Mouse (Mus musculus): Measurements from ENCODE around the gene Tcf19.
A peak's percentile ranks its signal among the peaks of the same experiment; 100 is the strongest.
"Not testable (repeated sequence)": the region's sequence is repeated elsewhere in the genome, so short reads cannot be mapped to it uniquely, and the experiment has no call there.

Tcf19 gene

GRCm38 (mm10) chr17:35532901-35533300, 16.3 kb upstream of the Tcf19 start, which contains the start of gene Psors1c2:
Psors1c2 (plus strand) TSS chr17:35533201.
- DNase-seq (ENCODE audit: low read depth, low spot score) = no peak

DNA sequence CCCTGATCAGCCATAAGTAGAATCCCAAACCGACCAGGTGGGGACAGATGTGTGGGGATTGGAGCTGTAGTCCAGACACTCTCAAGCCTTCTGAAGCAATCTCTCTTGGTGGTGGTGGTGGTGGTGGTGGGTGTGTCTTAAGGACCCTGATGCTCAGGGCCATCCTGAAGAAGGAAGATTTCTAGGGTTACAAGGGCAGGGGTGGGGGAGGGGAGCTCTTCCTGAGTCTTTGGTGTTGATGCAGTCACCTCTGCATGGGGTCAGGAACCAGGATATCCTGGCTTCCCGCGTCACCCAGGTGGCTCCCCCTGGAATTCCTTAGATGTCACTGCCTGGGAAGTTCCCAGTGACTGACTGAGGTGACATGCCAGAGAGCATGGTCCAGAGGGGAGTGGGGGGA, 15.7 kb upstream of the Tcf19 start:
- no peak for DNase-seq (ENCODE audit: low read depth, low spot score)

DNA sequence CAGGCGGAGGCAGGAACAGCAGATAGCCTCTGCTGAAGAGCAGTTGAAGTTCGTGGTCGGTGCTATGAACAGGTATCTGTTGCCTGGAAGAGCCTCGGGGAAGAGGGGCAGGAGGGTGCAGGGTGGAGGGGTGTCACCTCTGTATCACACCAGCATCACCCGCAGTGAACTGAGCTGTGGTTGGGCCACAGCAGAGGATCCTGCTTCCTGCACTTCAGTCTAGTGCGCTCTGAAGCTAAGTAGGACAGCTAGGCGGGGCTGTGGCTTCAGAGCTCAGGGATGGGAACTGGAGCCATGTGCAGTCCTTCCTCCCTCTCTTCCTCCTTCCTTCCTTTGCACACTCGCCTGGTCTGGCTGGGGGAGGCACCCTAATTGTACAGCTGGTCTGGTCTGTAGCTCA, 10.0 kb upstream of the Tcf19 start:
- no peak for DNase-seq (ENCODE audit: low read depth, low spot score)

GRCm38 (mm10) chr17:35524354-35524753, 7.7 kb upstream of the Tcf19 start:
- no peak for DNase-seq (ENCODE audit: low read depth, low spot score)

GRCm38 (mm10) chr17:35517526-35517925, 902 bp upstream of the Tcf19 start:
- DNase-seq (ENCODE audit: low read depth, low spot score) = no peak

DNA sequence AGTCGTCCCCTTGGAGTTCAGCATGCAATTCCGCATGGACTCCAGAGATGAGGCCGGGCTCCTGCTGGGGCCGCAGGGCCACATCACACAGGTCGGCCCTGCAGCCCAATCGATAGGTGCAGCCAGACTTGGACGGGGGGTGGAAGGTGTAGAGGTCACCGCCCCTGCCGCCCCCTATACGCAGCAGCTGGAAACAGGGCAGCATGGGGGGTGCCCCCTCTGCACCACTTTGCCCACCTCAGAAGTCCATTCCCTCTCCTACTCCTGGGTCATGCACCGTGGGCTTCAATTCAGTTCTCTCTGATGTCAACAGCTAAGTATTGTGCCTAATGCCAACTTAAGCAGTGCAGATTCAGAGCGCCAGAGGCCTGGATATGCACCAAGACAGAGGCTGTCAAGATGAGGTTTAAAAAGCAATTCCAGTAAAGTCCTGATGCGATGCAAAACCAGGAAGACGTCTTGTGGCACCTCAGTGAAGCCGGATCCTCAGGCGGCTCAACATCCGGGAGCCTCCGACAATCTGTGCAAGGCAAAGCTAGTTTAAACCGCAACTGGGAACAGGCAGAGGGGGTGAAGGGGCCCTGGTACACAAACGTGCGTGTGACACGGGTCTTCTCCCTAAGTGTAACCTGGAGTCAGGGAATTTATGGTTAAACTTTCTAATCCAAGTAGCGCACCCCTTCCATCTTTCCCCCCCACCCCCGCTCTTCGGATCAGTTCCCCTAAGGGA, 548 bp downstream of the Tcf19 start:
- no peak for DNase-seq (ENCODE audit: low read depth, low spot score)

DNA sequence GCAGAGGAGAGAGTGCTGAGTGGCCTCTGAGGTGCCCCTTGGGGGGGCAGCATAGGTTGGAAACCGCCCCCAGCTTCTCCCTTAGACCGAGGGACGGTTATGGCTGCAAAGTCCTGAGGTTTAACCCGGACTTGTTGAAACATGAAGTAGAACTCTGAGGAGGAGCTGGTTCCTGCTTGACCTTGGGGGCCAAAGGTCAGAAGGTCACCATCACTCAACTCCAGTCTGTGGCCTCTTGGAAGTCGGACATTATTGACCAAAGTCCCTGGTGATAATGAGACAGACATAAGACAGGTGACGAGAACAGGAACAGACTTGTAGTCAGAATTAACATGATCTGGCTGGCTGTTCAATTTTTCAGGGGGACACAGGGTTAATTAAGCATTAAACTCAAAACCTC, 1.9 kb downstream of the Tcf19 start:
- DNase-seq (ENCODE audit: low read depth, low spot score) = no peak

DNA sequence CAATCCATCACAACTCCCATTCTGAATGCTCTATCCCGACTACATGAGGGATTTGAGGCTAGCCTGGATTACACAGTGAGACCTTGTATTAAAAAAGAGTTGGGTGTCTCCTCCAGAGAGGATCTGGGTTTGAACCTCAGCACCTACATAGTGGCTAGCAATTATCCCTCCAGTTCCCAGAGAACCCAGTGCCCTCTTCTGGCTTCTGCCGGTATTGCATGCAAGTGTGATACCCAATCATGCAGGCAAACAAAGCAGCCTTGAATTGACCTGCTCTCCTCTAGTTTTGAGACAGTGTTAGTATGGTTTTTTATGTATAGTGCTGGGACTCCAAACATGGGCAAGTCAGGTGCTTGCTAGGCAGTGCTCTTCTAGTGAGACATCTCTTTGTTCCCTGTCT, 2.7 kb downstream of the Tcf19 start:
- peak; percentile 53 for DNase-seq (ENCODE audit: low read depth, low spot score)

DNA sequence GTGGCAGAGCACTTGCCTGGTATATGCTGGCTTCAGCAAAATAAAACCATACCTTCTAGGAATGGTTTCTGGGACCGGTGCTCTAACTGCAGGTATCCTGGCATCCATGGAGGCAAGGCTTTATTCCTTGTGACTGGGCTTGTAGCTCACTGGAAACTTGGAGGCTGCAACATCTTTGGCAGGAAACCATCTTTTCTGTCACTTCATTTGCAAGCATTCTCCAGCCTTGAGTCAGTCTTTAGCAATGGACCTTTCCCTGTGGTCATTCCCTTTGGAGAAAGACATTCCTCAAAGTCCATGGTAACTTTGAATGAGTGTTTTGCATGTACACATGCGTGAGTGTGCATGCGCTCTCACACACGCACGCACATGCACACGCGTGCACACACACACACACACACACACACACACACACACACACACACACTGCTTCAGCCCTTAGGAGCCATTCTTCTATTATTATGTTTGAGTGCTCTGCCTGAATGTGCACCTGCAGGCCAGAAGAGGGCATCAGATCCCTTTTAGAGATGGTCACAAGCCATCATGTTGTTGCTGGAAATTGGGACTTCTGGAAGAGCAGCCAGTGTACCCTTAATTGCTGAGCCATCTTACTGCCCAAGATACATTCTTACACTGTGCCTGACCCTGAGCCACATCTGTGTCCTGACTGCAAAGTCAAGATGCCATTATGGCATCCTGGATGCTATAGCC, 3.6 kb downstream of the Tcf19 start:
- DNase-seq (ENCODE audit: low read depth, low spot score) = no peak

GRCm38 (mm10) chr17:35509284-35509683, 7.3 kb downstream of the Tcf19 start:
- DNase-seq (ENCODE audit: low read depth, low spot score) = peak; percentile 47

DNA sequence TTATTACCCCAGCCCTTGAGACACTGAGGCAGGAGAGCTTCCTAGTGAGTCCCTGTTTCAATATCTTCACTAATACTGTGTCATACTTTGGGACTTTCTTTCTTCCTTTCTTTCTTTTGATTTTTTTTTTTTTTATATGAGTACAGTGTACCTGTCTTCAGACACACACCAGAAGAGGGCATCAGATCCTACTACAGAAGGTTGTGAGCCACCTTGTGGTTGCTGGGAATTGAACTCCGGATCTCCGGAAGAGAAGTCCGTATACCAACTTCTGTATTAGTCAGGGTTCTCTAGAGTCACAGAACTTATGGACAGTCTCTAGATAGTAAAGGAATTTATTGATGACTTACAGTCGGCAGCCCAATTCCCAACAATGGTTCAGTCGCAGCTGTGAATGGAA, 8.3 kb downstream of the Tcf19 start:
- DNase-seq (ENCODE audit: low read depth, low spot score) = not testable (repeated sequence)

GRCm38 (mm10) chr17:35507556-35508260, 8.9 kb downstream of the Tcf19 start:
- no peak for DNase-seq (ENCODE audit: low read depth, low spot score)

- DNase-seq (ENCODE audit: low read depth, low spot score) = no peak
These were observed 9.7 kb downstream of the Tcf19 start for GRCm38 (mm10) chr17:35506881-35507280.

GRCm38 (mm10) chr17:35505776-35506175, 10.8 kb downstream of the Tcf19 start, which contains the start of gene Pou5f1:
Pou5f1 (plus strand) TSS chr17:35506018.
- DNase-seq (ENCODE audit: low read depth, low spot score) = no peak

DNA sequence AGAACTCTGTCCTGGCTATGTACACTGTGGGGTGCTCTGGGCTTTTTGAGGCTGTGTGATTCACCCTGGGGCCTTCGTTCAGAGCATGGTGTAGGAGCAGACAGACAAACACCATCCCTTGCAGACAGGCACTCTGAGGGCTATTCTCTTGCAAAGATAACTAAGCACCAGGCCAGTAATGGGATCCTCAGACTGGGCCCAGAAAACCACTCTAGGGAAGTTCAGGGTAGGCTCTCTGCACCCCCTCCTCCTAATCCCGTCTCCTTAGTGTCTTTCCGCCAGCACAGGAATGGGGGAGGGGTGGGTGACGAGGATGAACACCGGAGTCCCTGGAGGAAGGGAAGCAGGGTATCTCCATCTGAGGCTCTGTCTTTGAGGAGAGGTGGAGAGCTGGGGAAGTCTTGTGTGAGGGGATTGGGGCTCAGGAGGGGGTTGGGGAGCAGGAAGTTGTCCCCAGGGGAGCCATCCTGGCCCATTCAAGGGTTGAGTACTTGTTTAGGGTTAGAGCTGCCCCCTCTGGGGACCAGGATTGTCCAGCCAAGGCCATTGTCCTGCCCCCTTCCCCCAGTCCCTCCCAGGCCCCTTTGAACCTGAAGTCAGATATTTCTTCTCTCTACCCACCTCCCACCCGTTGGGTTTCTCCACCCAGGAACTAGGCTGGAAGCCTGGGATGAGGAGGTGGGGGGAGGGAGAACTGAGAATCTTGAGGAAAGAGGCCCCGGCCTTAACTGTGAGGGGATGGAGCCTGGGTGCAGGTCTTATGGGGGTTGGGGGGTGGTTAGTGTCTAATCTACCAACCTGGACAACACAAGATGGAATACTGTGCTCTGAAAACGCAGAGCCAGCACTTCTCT, 11.8 kb downstream of the Tcf19 start:
- DNase-seq (ENCODE audit: low read depth, low spot score) = no peak

- DNase-seq (ENCODE audit: low read depth, low spot score) = no peak
These were observed 12.8 kb downstream of the Tcf19 start for GRCm38 (mm10) chr17:35503849-35504248.

DNA sequence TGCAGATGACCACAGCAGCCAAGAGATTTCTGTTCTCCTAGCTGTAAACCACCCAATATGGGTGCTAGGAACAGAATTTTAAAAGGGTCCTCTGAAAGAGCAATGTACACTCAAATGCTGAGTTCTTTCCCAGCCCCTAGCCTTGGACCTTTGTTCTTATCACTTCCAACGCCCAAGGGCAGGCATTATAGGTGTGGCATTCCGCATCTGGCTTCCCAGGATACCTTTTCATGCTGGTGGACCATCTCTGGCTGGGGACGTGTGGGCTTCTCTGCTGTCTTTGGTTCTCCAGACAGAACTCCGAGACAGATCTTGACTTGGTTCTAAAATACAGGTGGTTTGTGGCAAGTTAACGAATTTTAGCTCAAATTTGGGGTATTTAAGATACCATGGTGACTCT, 13.9 kb downstream of the Tcf19 start:
- DNase-seq (ENCODE audit: low read depth, low spot score) = no peak

DNA sequence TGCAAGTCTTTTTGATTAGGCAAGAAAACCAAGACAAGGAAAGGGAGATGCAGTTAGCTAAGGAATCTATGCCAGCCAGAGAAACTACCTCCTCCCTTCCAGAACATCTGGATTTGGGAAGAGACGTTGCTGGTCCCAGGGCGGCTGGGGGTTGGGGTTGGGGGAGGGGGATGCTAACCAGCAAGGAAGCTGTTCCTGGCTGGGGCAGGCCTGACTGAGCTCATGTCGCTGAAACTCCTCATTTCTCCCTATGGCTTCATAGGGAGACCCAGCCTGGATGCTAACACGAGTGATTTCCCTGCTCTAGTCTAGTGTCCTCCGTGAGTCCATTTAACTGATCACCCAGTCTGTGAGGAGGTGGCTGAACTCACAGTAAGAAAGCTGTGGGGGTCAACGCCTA, 14.4 kb downstream of the Tcf19 start:
- DNase-seq (ENCODE audit: low read depth, low spot score) = no peak

DNA sequence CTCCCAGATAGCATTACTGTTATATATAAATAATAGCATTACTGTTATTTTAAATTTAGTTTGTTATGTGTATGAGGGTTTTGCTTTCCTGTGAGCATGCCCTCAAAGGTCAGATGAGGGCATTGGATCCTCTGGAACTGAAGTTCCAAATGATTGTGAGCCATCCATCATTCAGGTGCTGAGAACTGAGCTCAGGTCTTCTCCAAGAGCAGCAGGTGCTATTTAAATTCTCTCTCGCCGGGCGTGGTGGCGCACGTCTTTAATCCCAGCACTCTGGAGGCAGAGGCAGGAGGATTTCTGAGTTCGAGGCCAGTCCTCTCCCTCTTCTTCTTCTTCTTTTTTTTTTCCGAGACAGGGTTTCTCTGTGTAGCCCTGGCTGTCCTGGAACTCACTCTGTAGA, 19.5 kb downstream of the Tcf19 start:
- no peak for DNase-seq (ENCODE audit: low read depth, low spot score)

DNA sequence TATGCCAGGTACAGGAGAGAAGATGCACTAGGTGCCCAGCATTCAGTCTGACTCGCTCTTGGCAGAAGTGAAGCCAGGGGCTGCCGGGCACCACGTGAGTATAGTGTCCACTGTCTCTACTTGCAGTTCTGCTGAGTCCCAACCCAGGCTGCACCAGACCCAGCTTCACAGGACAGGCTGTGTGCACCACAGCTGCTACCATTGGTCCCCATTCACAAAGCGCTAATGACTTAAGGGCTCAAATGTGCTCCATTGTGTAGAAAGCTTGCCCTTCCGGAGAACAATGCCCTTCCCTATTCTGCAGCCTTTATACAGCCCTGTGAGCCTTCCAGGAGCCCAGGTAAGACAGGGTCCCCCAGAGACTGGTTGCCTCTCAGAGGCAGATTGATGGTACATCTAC, 26.3 kb downstream of the Tcf19 start:
- no peak for DNase-seq (ENCODE audit: low read depth, low spot score)

DNA sequence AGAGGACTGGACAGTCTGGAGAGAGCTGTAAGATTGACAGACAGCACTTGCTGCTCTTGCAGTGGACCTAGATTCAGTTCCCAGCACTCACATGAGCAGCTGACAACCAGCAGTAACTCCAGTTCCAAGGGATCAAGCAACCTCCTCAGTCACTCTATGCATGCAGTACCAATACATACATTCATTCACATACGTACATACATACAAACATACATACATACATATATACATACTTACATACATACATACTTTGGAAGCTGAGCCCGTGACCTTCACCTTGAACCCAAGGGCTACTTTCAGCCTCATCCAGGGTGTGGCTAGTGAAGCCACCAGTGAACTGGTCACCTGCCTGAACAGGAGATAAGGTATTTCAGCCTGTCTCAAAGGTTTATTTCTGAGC, 28.6 kb downstream of the Tcf19 start:
- no peak for DNase-seq (ENCODE audit: low read depth, low spot score)

- DNase-seq (ENCODE audit: low read depth, low spot score) = no peak
These were observed 29.9 kb downstream of the Tcf19 start for GRCm38 (mm10) chr17:35486726-35487125.
